Mouse (Mus musculus) bone marrow macrophage, adult 2 months (primary cell): ENCODE measurements around the gene H6pd. TPM values are rescaled to one million over a fixed set of nuclear protein-coding genes. Genes with fewer than 3 reads are reported as not detected.

Experiments
- H3K27ac ChIP-seq: 2 replicates; pipeline ENCODE4 v1.5.1; 2012; ENCODE audit warnings: low read depth, low read length; ENCODE audit not compliant: insufficient read depth
- H3K4me1 ChIP-seq: 2 replicates; pipeline ENCODE4 v1.6.1; 2012; ENCODE audit warnings: low read length; ENCODE audit not compliant: control insufficient read depth, insufficient read depth
- H3K4me3 ChIP-seq: 2 replicates; pipeline ENCODE4 v1.5.1; 2012; ENCODE audit warnings: mild to moderate bottlenecking, low read length, moderate library complexity; ENCODE audit not compliant: insufficient read depth
- CTCF ChIP-seq: IDR thresholded peaks from 2 replicates; pipeline ENCODE4 v1.5.1; 2012; ENCODE audit warnings: low read depth, mild to moderate bottlenecking, low read length, moderate library complexity
- POLR2A ChIP-seq: IDR thresholded peaks from 2 replicates; pipeline ENCODE4 v1.6.1; 2012; ENCODE audit warnings: mild to moderate bottlenecking, low read depth, low read length, borderline replicate concordance
- polyA plus RNA-seq: library from polyadenylated mRNA; stranded (reverse); fragments of >200 nt; gene quantifications from 2 replicates; pipeline ENCODE4 v1.2.4, GENCODE M21; 2012; ENCODE audit not compliant: missing spikeins, insufficient read depth, insufficient read length

H6pd gene
- polyA plus RNA-seq, 1 experiment, result 41.1 TPM

GRCm38 (mm10) chr4:149979819-149980308 is 29.0 kb downstream of the H6pd start:
- H3K27ac ChIP-seq, result no peak overlapping the region
- H3K4me1 ChIP-seq, result peaks cover 24% of the 10 kb centered on the region

GRCm38 (mm10) chr4:149978820-149979219 is 30.0 kb downstream of the H6pd start:
- no peak overlapping the region for H3K27ac ChIP-seq
- peaks cover 24% of the 10 kb centered on the region for H3K4me1 ChIP-seq
- no peak overlapping the region for H3K4me3 ChIP-seq
- no peak for TF ChIP-seq CTCF
- no peak for TF ChIP-seq POLR2A

More at GRCm38 (mm10) chr4:149979819-149980308, 29.0 kb downstream of the H6pd start:
- TF ChIP-seq POLR2A (no peak), CTCF (peak; percentile 27; the same call in 1 of the 2 replicates)
- no peak overlapping the region for H3K4me3 ChIP-seq

GRCm38 (mm10) chr4:149977801-149978544 is 30.9 kb downstream of the H6pd start:
- Histone ChIP-seq H3K27ac (no peak overlapping the region), H3K4me1 (peaks cover 24% of the 10 kb centered on the region), H3K4me3 (no peak overlapping the region)
- TF ChIP-seq POLR2A, result no peak
- TF ChIP-seq CTCF, result no peak

- H3K4me3 ChIP-seq, result no peak overlapping the region
- TF ChIP-seq CTCF, result no peak
- no peak for TF ChIP-seq POLR2A
- no peak overlapping the region for H3K27ac ChIP-seq
- peaks cover 24% of the 10 kb centered on the region for H3K4me1 ChIP-seq
Observed at GRCm38 (mm10) chr4:149977181-149977580, 31.6 kb downstream of the H6pd start.

GRCm38 (mm10) chr4:149975730-149976254 is 33.0 kb downstream of the H6pd start:
- peaks cover 24% of the 10 kb centered on the region for H3K4me1 ChIP-seq
- TF ChIP-seq POLR2A (no peak), CTCF (no peak)
- H3K4me3 ChIP-seq, result no peak overlapping the region
- H3K27ac ChIP-seq, result peak overlapping the region; percentile 23; the same call in 1 of the 2 replicates

GRCm38 (mm10) chr4:149975291-149975690 is 33.5 kb downstream of the H6pd start:
- Histone ChIP-seq H3K4me3 (no peak overlapping the region), H3K4me1 (peaks cover 24% of the 10 kb centered on the region), H3K27ac (peak overlapping the region; percentile 23; the same call in 1 of the 2 replicates)
- TF ChIP-seq CTCF (no peak), POLR2A (no peak)

GRCm38 (mm10) chr4:149971393-149971792 is 37.4 kb downstream of the H6pd start:
- no peak overlapping the region for H3K27ac ChIP-seq
- no peak overlapping the region for H3K4me3 ChIP-seq
- TF ChIP-seq POLR2A, result no peak
- no peak for TF ChIP-seq CTCF
- peaks cover 11% of the 10 kb centered on the region for H3K4me1 ChIP-seq

- H3K27ac ChIP-seq, result no peak overlapping the region
- no peak overlapping the region for H3K4me3 ChIP-seq
- no peak for TF ChIP-seq CTCF
- no peak for TF ChIP-seq POLR2A
- no peaks in the 10 kb centered on the region for H3K4me1 ChIP-seq
Observed at GRCm38 (mm10) chr4:149968526-149968925, 40.3 kb downstream of the H6pd start.

GRCm38 (mm10) chr4:149966963-149967362 is 41.9 kb downstream of the H6pd start:
- Histone ChIP-seq H3K4me3 (no peak overlapping the region), H3K27ac (no peak overlapping the region), H3K4me1 (no peaks in the 10 kb centered on the region)
- TF ChIP-seq POLR2A (no peak), CTCF (no peak)

- no peak overlapping the region for H3K4me3 ChIP-seq
- TF ChIP-seq CTCF (no peak), POLR2A (no peak)
- H3K4me1 ChIP-seq, result no peaks in the 10 kb centered on the region
- no peak overlapping the region for H3K27ac ChIP-seq
Observed at GRCm38 (mm10) chr4:149966252-149966651, 42.6 kb downstream of the H6pd start.
